Mouse (Mus musculus): ENCODE results near the gene Ccdc107.

Ccdc107 gene

DNA sequence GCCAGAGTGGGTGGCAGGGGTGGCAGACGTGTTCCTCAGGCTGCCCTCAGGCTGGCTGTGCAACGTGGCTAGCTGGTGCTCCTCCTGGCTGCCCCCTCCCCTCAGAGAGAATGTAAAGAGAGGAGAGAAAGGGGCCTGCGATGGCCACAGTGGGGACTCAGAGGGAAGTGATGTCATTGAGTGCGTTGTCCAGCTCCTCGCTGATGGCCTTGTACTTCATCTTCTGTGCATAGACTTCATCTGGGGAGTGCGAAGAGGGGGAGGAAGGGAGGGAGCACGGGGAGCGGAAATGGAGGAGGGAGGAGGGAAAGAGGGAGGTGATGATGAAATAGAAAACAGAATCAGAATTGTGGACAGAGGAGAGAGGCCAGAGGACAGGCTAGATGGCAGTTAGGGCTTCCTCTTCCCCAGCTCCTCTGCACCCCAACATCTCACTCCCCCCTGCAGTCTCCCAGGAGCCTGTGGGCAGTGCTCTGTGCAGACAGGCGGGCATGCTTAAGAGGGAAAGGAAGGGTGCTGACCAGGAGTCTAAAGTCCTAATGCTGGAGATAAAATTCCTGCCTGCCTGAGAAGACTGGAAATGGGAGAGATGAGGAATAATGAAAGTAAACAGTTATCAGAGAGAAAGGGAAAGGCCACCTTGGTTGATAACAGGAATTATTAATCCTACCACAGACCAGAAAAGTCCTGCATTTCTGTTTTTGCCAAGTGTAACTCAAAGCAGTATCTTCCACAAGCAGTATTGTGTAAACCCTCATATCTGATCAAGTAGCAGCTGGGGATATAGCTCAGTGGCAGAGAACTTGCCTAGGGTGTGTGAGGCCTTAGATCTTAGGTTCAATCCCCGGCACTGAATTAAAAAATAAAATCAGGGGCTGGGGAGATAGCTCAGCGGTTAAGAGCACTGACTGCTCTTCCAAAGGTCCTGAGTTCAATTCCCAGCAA is 23.3 kb downstream of the Ccdc107 start:
- no peak for DNase-seq

DNA sequence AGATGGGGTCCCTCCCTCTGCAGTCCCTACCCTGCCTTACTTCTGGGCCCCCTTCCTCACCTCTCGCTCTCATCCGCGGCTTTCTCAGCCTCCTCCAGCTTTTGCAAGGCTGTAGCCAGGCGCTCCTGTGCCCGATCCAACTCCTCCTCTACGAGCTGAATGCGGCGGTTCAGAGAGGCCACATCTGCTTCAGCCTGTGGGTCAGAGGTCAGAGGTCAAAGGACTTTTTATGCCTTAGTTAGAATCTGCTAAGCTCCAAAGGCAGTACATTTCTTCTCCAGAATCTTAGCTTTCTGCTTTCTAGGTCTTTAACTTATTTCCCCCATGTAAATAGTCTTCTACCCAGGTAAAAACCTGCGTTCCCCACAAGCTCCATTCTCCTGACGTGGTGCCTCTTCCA is 26.9 kb downstream of the Ccdc107 start:
- DNase-seq = peak; percentile 37

DNA sequence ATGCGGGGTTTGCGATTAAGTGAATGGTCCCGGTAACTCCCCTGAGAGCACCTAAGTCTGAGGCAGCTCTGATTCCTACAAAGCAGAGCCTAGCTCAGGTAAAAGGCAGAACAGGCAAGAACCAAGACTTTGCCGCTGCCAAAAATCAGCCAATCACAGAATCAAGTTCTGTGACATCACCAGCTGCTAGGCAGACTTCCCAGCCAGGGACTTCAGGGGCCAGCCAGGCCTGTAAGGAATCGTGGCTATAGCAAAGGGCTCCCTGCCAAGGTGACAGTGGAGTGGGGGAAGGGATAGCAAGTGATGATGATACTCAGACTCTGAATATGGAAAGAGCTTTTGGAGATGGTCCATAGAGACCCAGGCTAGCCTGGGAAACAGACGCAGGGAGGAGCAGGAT is 27.3 kb downstream of the Ccdc107 start:
- DNase-seq = peak; percentile 88

DNA sequence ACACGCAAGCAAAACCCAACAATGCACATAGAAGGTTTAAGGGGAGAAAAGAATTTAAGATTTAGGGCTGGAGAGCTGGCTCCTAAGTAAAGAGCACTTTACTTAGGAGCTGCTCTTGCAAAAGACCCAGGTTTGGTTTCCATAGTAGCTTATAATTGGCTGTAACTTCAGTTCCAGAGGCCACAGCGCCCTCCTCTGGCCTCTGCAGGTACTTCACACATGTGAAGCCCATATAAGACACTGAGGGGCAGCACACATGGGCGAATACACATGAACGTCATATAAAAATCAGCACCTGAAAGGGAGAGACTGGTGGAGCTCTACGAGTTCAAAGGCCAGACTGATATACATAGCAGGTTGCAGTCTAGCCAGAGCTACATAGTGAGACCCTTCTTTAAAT is 35.2 kb downstream of the Ccdc107 start:
- no peak for DNase-seq

DNA sequence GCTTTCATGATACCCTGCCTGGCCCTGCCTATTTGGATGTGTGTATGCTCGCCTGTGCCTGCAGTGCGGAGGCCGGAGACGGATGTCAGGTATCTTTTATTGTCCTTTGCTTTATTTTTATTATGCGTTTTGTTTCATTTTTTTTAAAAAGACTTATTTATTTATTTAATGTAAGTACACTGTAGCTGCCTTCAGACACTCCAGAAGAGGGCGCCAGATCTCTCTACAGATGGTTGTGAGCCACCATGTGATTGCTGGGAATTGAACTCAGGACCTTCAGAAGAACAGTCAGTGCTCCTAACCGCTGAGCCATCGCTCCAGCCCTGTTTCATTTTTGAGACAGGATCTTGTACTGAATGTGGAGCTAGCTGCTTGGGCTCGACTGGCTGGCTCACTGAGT is 35.8 kb downstream of the Ccdc107 start:
- no peak for DNase-seq

DNA sequence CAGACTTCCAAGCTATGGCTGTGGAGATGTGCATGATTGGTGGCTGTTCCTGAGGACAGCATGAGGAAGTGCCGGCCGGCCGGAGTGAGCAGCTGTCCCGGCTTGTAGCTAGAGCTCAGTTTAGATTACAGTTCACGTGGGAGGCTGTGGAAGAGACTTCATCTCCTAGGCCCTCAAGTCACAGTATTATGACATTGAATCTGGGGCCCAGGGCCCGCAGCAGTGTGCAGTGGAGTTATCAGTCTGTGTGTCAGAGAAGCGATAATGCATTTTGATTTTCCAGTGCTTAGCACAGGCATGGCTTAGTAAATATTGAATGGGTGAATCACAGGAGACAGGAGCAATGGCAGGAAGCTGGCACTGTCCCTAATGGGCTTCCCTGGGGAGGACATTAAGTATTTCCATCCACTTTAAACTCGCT is 37.4 kb downstream of the Ccdc107 start:
- DNase-seq = no peak

DNA sequence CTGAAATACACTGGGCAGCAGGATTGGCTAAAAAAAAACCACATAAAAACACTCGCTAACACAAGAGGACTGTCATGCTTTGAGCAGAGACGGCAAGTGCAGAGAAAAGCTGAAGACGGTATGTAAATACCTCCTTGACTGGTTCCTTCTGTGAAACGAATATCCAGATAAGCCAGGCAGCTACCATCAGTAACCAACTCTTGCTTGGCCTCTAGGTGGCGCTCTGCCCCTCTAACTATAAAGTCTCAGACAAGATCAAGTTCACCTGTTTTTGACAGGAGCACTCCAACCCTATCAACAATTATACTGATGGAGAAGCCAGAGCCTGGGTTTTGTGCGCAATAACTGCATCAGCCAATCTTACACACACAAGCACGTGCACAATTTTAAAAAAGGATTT is 37.9 kb downstream of the Ccdc107 start:
- DNase-seq = peak; percentile 82

DNA sequence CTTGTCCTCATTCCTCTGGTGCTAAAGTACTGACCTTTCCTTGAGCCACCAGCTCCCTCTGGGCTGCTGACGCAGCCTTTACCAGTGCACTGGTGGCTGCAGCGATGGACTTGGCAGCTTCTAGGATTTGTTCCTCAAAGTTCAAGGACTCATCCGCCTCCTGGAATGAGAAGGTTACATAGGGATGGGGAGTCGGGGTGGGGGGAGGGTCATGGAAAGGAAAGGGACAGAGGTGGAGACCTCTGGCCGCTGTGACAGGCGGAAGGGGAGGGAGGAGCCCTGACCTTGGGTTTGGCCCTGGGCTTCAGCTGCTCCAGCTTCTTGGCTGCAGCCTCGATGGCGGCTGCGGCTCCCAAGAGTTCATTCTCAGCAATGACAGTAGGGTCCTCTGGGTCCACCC is 40.6 kb downstream of the Ccdc107 start:
- DNase-seq = no peak

DNA sequence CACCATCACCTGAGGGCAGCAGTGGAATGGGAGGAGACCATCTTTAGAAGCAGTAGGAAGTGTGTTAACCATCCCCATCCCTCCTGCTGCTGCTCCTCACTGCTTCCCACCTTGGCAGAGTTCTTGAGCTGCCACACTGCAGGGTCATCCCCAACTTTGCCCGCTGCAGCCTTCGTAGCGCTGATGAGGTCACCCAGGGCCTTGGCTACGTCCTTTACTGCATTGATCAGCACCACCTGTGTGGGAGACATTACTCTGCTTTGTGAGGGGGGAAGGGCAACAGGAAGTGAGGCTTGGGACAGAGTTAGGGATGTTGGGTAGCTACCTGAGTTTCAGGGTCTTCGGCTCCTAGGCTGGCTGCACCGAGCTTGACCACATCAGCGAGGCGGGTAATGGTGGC is 42.9 kb downstream of the Ccdc107 start:
- DNase-seq = no peak

DNA sequence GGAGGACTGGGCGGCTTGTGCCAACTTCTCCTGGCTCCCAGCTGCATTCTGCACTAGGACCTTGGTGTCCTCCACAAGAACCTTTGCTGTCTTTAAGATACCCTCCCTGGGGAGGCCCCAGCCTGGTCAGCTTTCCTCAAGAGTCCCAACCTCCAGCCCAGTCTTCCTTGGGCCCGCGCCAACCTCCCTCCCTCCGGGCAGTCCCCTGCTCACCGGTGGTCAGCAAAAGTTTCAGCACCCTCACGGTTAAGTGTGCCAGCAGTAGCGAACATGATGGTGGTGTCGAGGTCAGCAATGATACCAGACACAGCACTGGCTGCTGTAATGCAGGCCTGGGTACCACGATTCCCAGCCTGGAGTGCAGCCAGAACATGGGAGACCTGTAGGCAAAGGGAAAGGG is 43.3 kb downstream of the Ccdc107 start:
- DNase-seq = no peak

DNA sequence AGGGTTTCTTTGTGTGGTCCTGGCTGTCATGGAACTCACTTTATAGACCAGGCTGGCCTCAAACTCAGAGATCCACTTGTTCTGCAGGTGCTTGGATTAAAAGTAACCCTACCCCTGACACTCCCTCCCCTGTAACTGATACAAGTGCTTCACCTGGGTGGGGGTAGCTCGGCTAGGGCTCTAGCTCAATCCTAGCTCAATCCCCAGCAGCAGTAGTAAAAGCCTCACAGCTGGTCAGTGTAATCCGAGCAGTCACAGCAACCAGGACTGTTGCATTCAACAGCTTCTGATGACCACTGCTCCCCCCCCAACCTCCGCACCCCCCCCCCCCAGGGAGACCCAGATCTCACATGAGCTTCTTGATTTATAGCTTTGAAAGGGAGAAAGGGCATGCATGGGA is 49.3 kb downstream of the Ccdc107 start:
- DNase-seq = no peak

Data from embryo, embryonic 11 days (tissue).